ENCODE assay signal across 10 mouse cellular contexts in genomic region chr11:32615561-32615960, GRCm38 (mm10). TPM values are rescaled to one million over a fixed set of nuclear protein-coding genes. Genes with fewer than 3 reads are reported as not detected.
A peak's percentile ranks its signal among the peaks of the same experiment; 100 is the strongest.
DNase-seq lines count a peak whose midpoint lies in the region; ATAC-seq and TF ChIP-seq lines count a peak whose summit lies in the region.
"Had no signal": no experiment of that assay in that cellular context is flagged by ENCODE, and none has a peak within 500 bp of the region (broad histone marks: within the 10 kb centered on the region; RNA-seq: fewer than 3 reads in every experiment).

No protein-coding gene starts in this region.

- H3K36me3 ChIP-seq in heart, embryonic 13.5 days = no peaks in the 10 kb centered on the region; the same call in none of the 2 replicates
- H3K36me3 ChIP-seq in neural tube, embryonic 15.5 days = 0 out of 2 replicates have a peak, but pooled peaks cover 4% of the 10 kb centered on the region
- H3K36me3 ChIP-seq in embryonic facial prominence, embryonic 13.5 days = 0 out of 2 replicates have a peak, but pooled peaks cover 3% of the 10 kb centered on the region
- peaks cover 64% of the 10 kb centered on the region for H3K36me3 ChIP-seq in thymus, adult 2 months (ENCODE audit: control insufficient read depth, insufficient read depth, low read length)
- H3K36me3 ChIP-seq: lung, embryonic 15.5 days had no signal

- H3K9me3 ChIP-seq in heart, embryonic 13.5 days = no peaks in the 10 kb centered on the region
- H3K9me3 ChIP-seq in neural tube, embryonic 15.5 days (replicated peaks) = no peaks in the 10 kb centered on the region
- no peaks in the 10 kb centered on the region for H3K9me3 ChIP-seq in embryonic facial prominence, embryonic 13.5 days
- H3K9me3 ChIP-seq: lung, embryonic 15.5 days had no signal

- 13% methylated on average over 11 of the region's 11 CpGs for WGBS in heart, embryonic 13.5 days
- WGBS in neural tube, embryonic 15.5 days = 30% methylated on average over 11 of the region's 11 CpGs
- 7% methylated on average over 11 of the region's 11 CpGs for WGBS in embryonic facial prominence, embryonic 13.5 days
- WGBS in thymus, adult 2 months = 93% methylated on average over 11 of the region's 11 CpGs

- no peak for TF ChIP-seq CTCF in thymus, adult 2 months (IDR thresholded peaks at IDR 0.05; ENCODE audit: borderline replicate concordance, control insufficient read depth, extremely low read depth, insufficient read depth, low read length, poor library complexity)

- TF ChIP-seq POLR2A in thymus, adult 2 months (IDR thresholded peaks at IDR 0.05; ENCODE audit: control insufficient read depth, extremely low read depth, insufficient read depth, low read length, poor library complexity) = no peak

- H3K4me2 ChIP-seq in heart, embryonic 13.5 days = peak overlapping the region; percentile 40
- H3K4me2 ChIP-seq in neural tube, embryonic 15.5 days = no peak overlapping the region
- H3K4me2 ChIP-seq in embryonic facial prominence, embryonic 13.5 days = peak overlapping the region; percentile 23
- H3K4me2 ChIP-seq: lung, embryonic 15.5 days had no signal

- H3K4me1 ChIP-seq in heart, embryonic 13.5 days = peaks cover 39% of the 10 kb centered on the region
- H3K4me1 ChIP-seq in neural tube, embryonic 15.5 days = peaks cover 12% of the 10 kb centered on the region
- peaks cover 23% of the 10 kb centered on the region for H3K4me1 ChIP-seq in embryonic facial prominence, embryonic 13.5 days
- peaks cover 7% of the 10 kb centered on the region for H3K4me1 ChIP-seq in thymus, adult 2 months (replicated peaks; ENCODE audit: control insufficient read depth, insufficient read depth, low read length)

- H3K27ac ChIP-seq in heart, embryonic 13.5 days (replicated peaks) = no peak overlapping the region
- H3K27ac ChIP-seq in neural tube, embryonic 15.5 days (replicated peaks) = no peak overlapping the region
- H3K27ac ChIP-seq in embryonic facial prominence, embryonic 13.5 days = no peak overlapping the region
- H3K27ac ChIP-seq in thymus, adult 2 months (ENCODE audit: control insufficient read depth, insufficient read depth, low read length) = no peak overlapping the region
- H3K27ac ChIP-seq: lung, embryonic 15.5 days had no signal

- H3K9ac ChIP-seq in heart, embryonic 13.5 days = peak overlapping the region; percentile 29; the same call in 1 of the 2 replicates
- H3K9ac ChIP-seq in neural tube, embryonic 15.5 days (replicated peaks) = no peak overlapping the region
- peak overlapping the region; percentile 32; the same call in 1 of the 2 replicates for H3K9ac ChIP-seq in embryonic facial prominence, embryonic 13.5 days
- H3K9ac ChIP-seq: lung, embryonic 15.5 days had no signal

- no peak overlapping the region for H3K4me3 ChIP-seq in heart, embryonic 13.5 days
- no peak overlapping the region for H3K4me3 ChIP-seq in neural tube, embryonic 15.5 days (replicated peaks)
- H3K4me3 ChIP-seq in embryonic facial prominence, embryonic 13.5 days = no peak overlapping the region
- H3K4me3 ChIP-seq in thymus, adult 2 months (ENCODE audit: control insufficient read depth, insufficient read depth, low read length) = no peak overlapping the region
- H3K4me3 ChIP-seq: lung, embryonic 15.5 days had no signal

- no peaks in the 10 kb centered on the region for H3K27me3 ChIP-seq in heart, embryonic 13.5 days (replicated peaks)
- H3K27me3 ChIP-seq in neural tube, embryonic 15.5 days (replicated peaks) = no peaks in the 10 kb centered on the region
- H3K27me3 ChIP-seq in embryonic facial prominence, embryonic 13.5 days = no peaks in the 10 kb centered on the region
- H3K27me3 ChIP-seq in thymus, adult 2 months (ENCODE audit: control insufficient read depth, insufficient read depth, low read length) = no peaks in the 10 kb centered on the region
- H3K27me3 ChIP-seq: lung, embryonic 15.5 days had no signal

- no peak for DNase-seq in heart, postnatal 4 days
- peak; percentile 36 for DNase-seq in neural tube, embryonic 10.5 days (ENCODE audit: extremely low spot score, low spot score)
- DNase-seq in thymus, adult 2 months = no peak
- DNase-seq in ovary, postnatal 36 days (ENCODE audit: low spot score) = no peak
- DNase-seq: kidney, adult 11 months had no signal

- no peak for ATAC-seq in heart, embryonic 13.5 days (ENCODE audit: extremely low read depth, insufficient number of reproducible peaks, low FRiP score, low TSS enrichment)
- ATAC-seq in neural tube, embryonic 15.5 days (ENCODE audit: low FRiP score) = no peak
- no peak for ATAC-seq in embryonic facial prominence, embryonic 13.5 days (ENCODE audit: insufficient number of reproducible peaks, insufficient read depth, low FRiP score, low TSS enrichment, low read depth)
- ATAC-seq: CD4-positive, CD25-positive, alpha-beta regulatory T cell, adult 4 months had no signal

RNA-seq across cellular contexts. Expression of gene Fbxw11, which starts 27.0 kb away (rescaled TPM):
- 59.6 and 60.8 TPM in 2 replicates for polyA plus RNA-seq in heart, embryonic 13.5 days (2015; fragmentation: Nextera tagmentation; extraction: Ambion mirVana)
- total RNA-seq in heart, postnatal 4 days (2021) = 10 to 100 TPM; 77.1 to 77.3 TPM
- polyA plus RNA-seq in neural tube, embryonic 15.5 days (2015; fragmentation: Nextera tagmentation; extraction: Ambion mirVana) = 107 and 110 TPM in 2 replicates
- polyA plus RNA-seq in embryonic facial prominence, embryonic 13.5 days (2015; fragmentation: Nextera tagmentation; extraction: Ambion mirVana) = 68.7 and 73.4 TPM in 2 replicates
- polyA plus RNA-seq in thymus, adult 2 months (2012; rRNA removed) = 55.6 and 61.7 TPM in 2 replicates
